Mouse (Mus musculus): ENCODE measurements around the gene Anapc11. TPM values are rescaled to one million over a fixed set of nuclear protein-coding genes. Genes with fewer than 3 reads are reported as not detected.

Anapc11 gene
- polyA plus RNA-seq, 1 experiment from 2014 or later = 210 TPM

DNA sequence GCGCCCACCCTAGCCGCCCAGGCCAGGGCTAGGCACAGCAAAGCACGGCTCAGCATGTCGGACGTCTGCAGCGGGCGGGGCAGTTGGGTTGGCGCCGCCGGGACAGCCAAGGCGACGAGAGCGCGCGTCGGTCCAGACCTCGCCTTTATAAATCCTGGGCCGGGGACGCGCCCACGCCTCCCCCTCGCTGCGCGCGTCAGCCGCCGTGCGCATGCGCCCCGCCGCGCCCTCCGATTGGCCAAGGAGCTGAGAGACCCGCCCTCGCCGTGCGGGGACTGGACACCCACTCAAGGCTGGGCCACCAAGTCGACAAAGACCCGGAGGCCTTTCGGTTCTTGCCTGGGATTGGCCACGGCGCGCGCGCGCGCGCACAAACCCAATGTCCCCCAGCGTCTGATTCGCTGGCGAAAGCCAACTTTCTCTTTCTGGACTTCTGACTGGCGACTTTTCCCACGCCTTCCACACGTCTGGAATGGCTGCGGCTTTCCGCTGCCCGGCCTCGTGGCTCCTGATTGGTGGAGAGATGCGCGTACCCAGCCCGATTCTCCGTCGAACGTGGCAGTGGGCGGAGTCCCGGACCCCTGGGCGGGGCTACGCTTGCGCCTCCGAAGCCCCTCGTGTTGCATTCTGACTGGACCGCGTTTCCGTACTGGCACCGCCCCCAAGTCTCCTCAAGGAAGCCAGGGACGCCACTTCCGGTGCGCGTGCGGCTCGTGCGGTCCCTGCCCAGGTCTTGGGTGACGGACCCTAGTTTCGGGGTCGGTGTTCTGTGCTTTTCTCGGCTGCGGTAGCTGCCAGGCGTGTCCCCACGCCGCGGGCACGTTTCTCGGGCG is 25.3 kb upstream of the Anapc11 start, which contains the start of gene P4hb:
TSS of gene P4hb (minus strand) at position 502 of the 833 bp plus-strand sequence.
- Histone ChIP-seq H3K4me2 (ENCODE audit: low read length) (peak within 1 kb of the TSS; percentile 72), H3K9ac (replicated peaks; ENCODE audit: low read length) (peak within 1 kb of the TSS; percentile 84), H3K9me3 (ENCODE audit: control insufficient read depth, low read length) (no peaks in the 10 kb centered on the region), H3K36me3 (ENCODE audit: control insufficient read depth, insufficient read depth, low read length) (peaks cover 36% of the 10 kb centered on the region), H3K27ac (replicated peaks; ENCODE audit: low read depth, low read length) (peak within 1 kb of the TSS; percentile 90), H3K27me3 (ENCODE audit: control insufficient read depth, insufficient read depth, low read length) (no peaks in the 10 kb centered on the region), H3K4me1 (ENCODE audit: control insufficient read depth, insufficient read depth, low read length) (peaks cover 12% of the 10 kb centered on the region), H3K4me3 (replicated peaks; ENCODE audit: low read depth, low read length) (peak within 1 kb of the TSS; percentile 87)
- ATAC-seq (ENCODE audit: low FRiP score, low TSS enrichment) (peak; percentile 97), DNase-seq (peak; percentile 100)
- under 1% methylated on average over 93 of the region's 94 CpGs for WGBS

DNA sequence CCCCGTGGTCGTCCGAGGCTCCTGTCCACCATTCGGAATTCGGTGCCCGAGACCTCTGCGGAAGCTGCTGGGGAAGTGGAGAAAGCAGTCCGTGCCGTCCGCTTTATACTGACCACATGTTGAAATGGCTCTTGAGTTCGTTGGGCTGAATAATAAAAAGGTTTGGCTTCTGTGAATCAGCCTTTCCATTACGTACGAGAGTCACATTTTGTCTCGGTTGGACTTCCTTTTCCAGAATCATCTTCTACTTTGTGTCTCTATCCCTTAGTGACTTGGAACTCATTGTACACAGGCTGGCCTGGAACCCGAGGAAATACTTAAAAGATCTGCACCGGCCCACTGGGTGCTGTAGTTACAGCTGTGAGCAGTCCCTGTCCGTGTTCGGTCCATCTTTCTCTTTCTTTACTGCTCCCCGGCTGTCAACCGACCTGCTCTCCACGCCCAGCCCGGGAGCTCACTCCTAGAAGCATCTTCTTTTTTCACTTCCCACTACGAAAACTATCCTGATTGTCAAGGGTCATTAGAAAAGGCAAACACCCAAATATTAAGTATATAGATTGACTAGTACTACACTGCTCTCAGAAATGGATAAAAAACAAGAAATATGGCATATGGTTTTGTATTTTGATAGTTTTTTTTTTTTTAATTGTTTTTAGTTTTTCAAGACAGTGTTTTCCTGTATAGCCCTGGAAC is 24.5 kb upstream of the Anapc11 start:
- 0 out of 2 replicates have a peak, but pooled peaks have one; percentile 2 for ATAC-seq (ENCODE audit: low FRiP score, low TSS enrichment)
- WGBS = under 1% methylated on average over 23 of the region's 23 CpGs

DNA sequence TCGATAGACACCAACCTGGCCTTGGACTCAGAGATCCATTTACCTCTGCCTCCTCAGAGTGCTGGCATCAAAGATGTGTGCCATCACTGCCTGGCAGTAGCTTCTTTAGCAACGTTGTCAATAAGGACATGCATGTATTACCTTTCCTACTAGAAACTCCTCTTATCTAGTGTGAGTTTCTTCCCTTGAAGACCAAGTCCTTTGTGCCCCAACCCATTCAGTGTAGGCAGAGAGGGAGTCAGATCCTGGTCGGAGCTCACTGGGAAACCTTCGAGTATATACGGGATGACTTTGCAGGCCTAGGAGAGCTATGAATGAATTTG is 24.0 kb upstream of the Anapc11 start:
- H3K9me3 ChIP-seq (ENCODE audit: control insufficient read depth, low read length) = no peaks in the 10 kb centered on the region
- H3K4me3 ChIP-seq (replicated peaks; ENCODE audit: low read depth, low read length) = peak overlapping the region; percentile 87
- H3K9ac ChIP-seq (replicated peaks; ENCODE audit: low read length) = peak overlapping the region; percentile 69
- 46% methylated on average over 5 of the region's 5 CpGs for WGBS
- ATAC-seq (ENCODE audit: low FRiP score, low TSS enrichment) (no peak), DNase-seq (no peak)
- no peaks in the 10 kb centered on the region for H3K27me3 ChIP-seq (ENCODE audit: control insufficient read depth, insufficient read depth, low read length)
- H3K36me3 ChIP-seq (ENCODE audit: control insufficient read depth, insufficient read depth, low read length) = peaks cover 39% of the 10 kb centered on the region
- peak overlapping the region; percentile 72 for H3K4me2 ChIP-seq (ENCODE audit: low read length)
- no peak overlapping the region for H3K27ac ChIP-seq (replicated peaks; ENCODE audit: low read depth, low read length)
- H3K4me1 ChIP-seq (ENCODE audit: control insufficient read depth, insufficient read depth, low read length) = peaks cover 12% of the 10 kb centered on the region

More for the DNA sequence above, 24.5 kb upstream of the Anapc11 start:
- no peak for DNase-seq
- Histone ChIP-seq H3K36me3 (ENCODE audit: control insufficient read depth, insufficient read depth, low read length) (peaks cover 36% of the 10 kb centered on the region), H3K4me3 (replicated peaks; ENCODE audit: low read depth, low read length) (peak overlapping the region; percentile 87), H3K9me3 (ENCODE audit: control insufficient read depth, low read length) (no peaks in the 10 kb centered on the region), H3K27me3 (ENCODE audit: control insufficient read depth, insufficient read depth, low read length) (no peaks in the 10 kb centered on the region), H3K4me1 (ENCODE audit: control insufficient read depth, insufficient read depth, low read length) (peaks cover 12% of the 10 kb centered on the region), H3K9ac (replicated peaks; ENCODE audit: low read length) (peak overlapping the region; percentile 69), H3K4me2 (ENCODE audit: low read length) (peak overlapping the region; percentile 72), H3K27ac (replicated peaks; ENCODE audit: low read depth, low read length) (peak overlapping the region; percentile 90)

DNA sequence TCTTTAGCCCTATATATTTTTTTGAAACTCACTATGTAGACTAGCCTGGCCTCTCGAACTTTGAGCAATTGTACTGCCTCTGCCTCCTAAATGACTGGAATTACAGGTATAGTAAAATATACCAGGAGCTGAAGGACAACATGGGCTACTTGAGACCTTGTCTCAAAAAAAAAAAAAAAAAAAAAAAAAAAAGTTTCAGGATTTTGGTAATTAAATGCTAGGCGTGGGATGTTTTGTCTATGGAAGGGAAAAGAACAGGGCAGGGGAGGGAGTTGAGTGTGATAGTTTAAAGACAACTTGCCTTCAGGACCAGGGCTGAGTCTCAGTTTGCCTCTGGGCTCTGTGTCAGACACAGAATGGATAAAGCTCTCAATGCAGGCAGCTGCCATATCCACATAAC is 23.2 kb upstream of the Anapc11 start:
- Histone ChIP-seq H3K36me3 (ENCODE audit: control insufficient read depth, insufficient read depth, low read length) (peaks cover 42% of the 10 kb centered on the region), H3K9ac (replicated peaks; ENCODE audit: low read length) (no peak overlapping the region), H3K4me3 (replicated peaks; ENCODE audit: low read depth, low read length) (no peak overlapping the region), H3K9me3 (ENCODE audit: control insufficient read depth, low read length) (no peaks in the 10 kb centered on the region), H3K4me1 (ENCODE audit: control insufficient read depth, insufficient read depth, low read length) (peaks cover 20% of the 10 kb centered on the region), H3K4me2 (ENCODE audit: low read length) (no peak overlapping the region), H3K27ac (replicated peaks; ENCODE audit: low read depth, low read length) (no peak overlapping the region), H3K27me3 (ENCODE audit: control insufficient read depth, insufficient read depth, low read length) (no peaks in the 10 kb centered on the region)
- WGBS = 78% methylated on average over 2 of the region's 2 CpGs
- ATAC-seq (ENCODE audit: low FRiP score, low TSS enrichment) = no peak
- DNase-seq = no peak

DNA sequence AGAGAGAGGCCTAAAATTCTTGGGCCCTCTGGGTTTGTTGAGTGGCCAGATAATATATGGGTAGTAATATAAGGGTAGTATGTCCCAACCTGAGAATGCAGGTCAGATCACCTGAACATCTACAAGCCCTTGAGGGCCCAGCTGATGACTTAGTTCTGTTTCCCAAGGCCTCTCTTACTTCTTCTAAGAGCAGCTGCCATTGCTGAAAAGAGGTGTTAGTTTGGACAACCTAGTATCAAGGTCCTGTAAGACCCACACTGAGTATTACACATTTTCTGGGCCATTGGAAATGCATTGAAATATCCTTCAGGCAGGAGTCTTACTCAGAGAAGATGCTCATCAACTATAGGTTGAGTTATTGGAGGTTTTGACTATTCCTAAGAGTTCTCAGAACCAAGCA is 22.3 kb upstream of the Anapc11 start:
- Histone ChIP-seq H3K4me3 (replicated peaks; ENCODE audit: low read depth, low read length) (no peak overlapping the region), H3K27me3 (ENCODE audit: control insufficient read depth, insufficient read depth, low read length) (no peaks in the 10 kb centered on the region), H3K4me1 (ENCODE audit: control insufficient read depth, insufficient read depth, low read length) (peaks cover 25% of the 10 kb centered on the region), H3K27ac (replicated peaks; ENCODE audit: low read depth, low read length) (no peak overlapping the region), H3K9ac (replicated peaks; ENCODE audit: low read length) (no peak overlapping the region), H3K9me3 (ENCODE audit: control insufficient read depth, low read length) (no peaks in the 10 kb centered on the region), H3K36me3 (ENCODE audit: control insufficient read depth, insufficient read depth, low read length) (peaks cover 35% of the 10 kb centered on the region), H3K4me2 (ENCODE audit: low read length) (no peak overlapping the region)
- DNase-seq (no peak), ATAC-seq (ENCODE audit: low FRiP score, low TSS enrichment) (no peak)

DNA sequence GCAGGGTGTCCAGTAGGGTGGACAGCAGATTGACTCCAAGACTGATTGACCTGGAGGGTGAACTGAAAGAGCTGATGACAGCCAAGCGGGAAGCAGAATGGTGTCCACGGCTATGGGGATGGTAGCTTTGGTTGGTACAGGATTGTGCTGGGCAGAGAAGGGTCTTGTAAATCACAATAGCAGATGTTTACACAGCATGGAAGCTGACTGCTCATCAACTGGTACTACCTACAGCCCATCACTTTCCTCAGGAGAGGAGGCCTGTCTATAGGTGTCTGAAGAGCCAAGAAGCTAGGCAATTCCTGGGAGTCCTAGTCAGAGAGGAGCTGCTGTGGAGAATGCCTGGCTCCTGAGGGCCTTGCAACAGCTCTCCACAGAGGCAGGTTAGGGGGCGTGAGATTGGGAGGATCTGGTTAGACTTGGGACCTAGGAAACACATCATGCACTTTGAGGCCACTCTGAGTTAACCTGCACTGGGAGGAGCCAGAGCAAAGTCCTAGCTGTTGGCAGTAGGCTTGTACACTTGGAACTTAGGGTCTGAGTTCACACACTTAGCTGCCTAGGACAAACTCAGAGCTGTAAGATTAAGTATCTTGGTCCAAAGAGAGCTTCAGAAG is 21.7 kb upstream of the Anapc11 start:
- peaks cover 20% of the 10 kb centered on the region for H3K4me1 ChIP-seq (ENCODE audit: control insufficient read depth, insufficient read depth, low read length)
- 88% methylated on average over 3 of the region's 3 CpGs for WGBS
- H3K4me2 ChIP-seq (ENCODE audit: low read length) = no peak overlapping the region
- no peak overlapping the region for H3K27ac ChIP-seq (replicated peaks; ENCODE audit: low read depth, low read length)
- ATAC-seq (ENCODE audit: low FRiP score, low TSS enrichment) = no peak
- H3K9ac ChIP-seq (replicated peaks; ENCODE audit: low read length) = no peak overlapping the region
- no peaks in the 10 kb centered on the region for H3K9me3 ChIP-seq (ENCODE audit: control insufficient read depth, low read length)
- no peaks in the 10 kb centered on the region for H3K27me3 ChIP-seq (ENCODE audit: control insufficient read depth, insufficient read depth, low read length)
- peaks cover 30% of the 10 kb centered on the region for H3K36me3 ChIP-seq (ENCODE audit: control insufficient read depth, insufficient read depth, low read length)
- DNase-seq = no peak
- no peak overlapping the region for H3K4me3 ChIP-seq (replicated peaks; ENCODE audit: low read depth, low read length)

DNA sequence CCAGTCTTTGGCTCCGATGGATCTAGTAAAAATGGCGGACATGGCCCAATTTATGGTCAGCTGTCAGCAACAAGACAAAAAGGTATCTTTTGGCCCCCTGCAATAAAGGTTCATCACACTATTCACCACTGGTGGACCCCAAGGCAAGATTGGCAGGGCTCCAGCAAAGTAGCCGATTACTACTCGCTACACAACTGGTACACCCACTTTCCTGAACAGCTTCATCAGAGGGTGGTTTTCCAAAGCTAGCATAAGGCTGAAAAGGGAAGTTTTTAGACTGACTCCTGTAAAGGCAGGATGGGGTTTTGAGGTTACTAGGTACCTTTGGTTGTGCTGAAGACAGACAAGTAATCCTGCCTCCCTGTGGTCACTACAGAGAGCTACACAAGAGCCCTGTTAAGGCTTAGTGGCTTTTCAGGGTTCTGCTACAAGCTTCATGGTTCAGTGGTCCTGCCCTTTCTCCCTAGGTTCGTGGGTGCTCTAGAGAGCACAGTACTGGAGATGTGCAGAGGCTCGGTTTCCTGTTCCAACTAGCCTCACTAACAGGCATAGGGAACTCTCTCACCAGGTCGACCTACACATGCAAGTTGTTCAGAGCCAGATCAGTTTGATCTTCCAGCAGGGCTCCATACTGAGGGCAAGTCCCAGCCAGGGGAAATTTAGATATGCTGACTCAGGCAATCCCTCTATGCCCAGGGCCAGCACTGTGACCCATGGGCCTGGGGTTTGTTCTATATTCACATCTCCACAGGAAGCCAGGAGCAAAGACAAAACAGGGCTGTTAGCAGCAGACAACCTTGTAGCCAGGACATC is 20.8 kb upstream of the Anapc11 start:
- ATAC-seq (ENCODE audit: low FRiP score, low TSS enrichment) (no peak), DNase-seq (peak; percentile 43)
- Histone ChIP-seq H3K4me1 (ENCODE audit: control insufficient read depth, insufficient read depth, low read length) (peaks cover 21% of the 10 kb centered on the region), H3K27ac (replicated peaks; ENCODE audit: low read depth, low read length) (no peak overlapping the region), H3K9me3 (ENCODE audit: control insufficient read depth, low read length) (no peaks in the 10 kb centered on the region), H3K27me3 (ENCODE audit: control insufficient read depth, insufficient read depth, low read length) (no peaks in the 10 kb centered on the region), H3K9ac (replicated peaks; ENCODE audit: low read length) (no peak overlapping the region), H3K4me3 (replicated peaks; ENCODE audit: low read depth, low read length) (no peak overlapping the region), H3K4me2 (ENCODE audit: low read length) (no peak overlapping the region), H3K36me3 (ENCODE audit: control insufficient read depth, insufficient read depth, low read length) (peaks cover 27% of the 10 kb centered on the region)
- 75% methylated on average over 7 of the region's 7 CpGs for WGBS

DNA sequence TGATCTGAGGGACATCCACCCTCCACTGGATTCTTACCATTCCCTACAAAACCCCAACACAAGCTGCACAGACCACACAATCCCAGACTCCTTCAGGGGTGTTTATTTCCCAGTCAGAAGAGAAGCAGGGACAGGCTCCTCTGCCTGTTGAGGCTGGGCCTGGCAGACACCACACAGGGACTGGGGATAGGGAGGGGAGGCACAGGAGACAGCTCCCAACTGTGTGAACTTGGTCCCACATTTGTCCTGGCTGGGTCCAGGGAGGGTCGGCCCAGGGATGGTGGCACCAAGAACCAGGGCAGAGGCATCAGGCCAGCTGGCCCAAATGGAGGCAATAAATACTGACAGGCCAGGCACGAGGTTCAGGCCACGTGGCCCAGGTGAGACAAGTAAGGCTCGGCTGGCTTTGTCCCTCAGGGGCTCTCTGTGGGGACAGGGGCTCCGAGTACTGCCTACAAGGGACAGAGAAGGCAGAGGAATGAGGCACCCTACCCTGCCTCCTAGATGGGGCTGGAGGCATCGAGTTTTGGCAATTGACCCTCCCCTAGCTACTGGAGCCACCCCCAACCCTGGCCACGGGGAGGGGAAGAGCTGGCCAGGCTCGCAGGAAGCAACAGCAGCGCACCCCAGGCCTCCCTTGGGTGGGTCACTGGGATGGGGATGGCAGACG is 20.1 kb upstream of the Anapc11 start:
- peaks cover 21% of the 10 kb centered on the region for H3K4me1 ChIP-seq (ENCODE audit: control insufficient read depth, insufficient read depth, low read length)
- 88% methylated on average over 10 of the region's 10 CpGs for WGBS
- H3K9ac ChIP-seq (replicated peaks; ENCODE audit: low read length) = no peak overlapping the region
- no peak overlapping the region for H3K4me3 ChIP-seq (replicated peaks; ENCODE audit: low read depth, low read length)
- DNase-seq (no peak), ATAC-seq (ENCODE audit: low FRiP score, low TSS enrichment) (no peak)
- H3K9me3 ChIP-seq (ENCODE audit: control insufficient read depth, low read length) = no peaks in the 10 kb centered on the region
- H3K4me2 ChIP-seq (ENCODE audit: low read length) = no peak overlapping the region
- H3K36me3 ChIP-seq (ENCODE audit: control insufficient read depth, insufficient read depth, low read length) = peaks cover 27% of the 10 kb centered on the region
- H3K27me3 ChIP-seq (ENCODE audit: control insufficient read depth, insufficient read depth, low read length) = no peaks in the 10 kb centered on the region
- no peak overlapping the region for H3K27ac ChIP-seq (replicated peaks; ENCODE audit: low read depth, low read length)
